Mouse (Mus musculus) liver, embryonic 16.5 days (tissue): ENCODE measurements around the gene Gm4952. TPM values are rescaled to one million over a fixed set of nuclear protein-coding genes. Genes with fewer than 3 reads are reported as not detected.
"Not testable (repeated sequence)": the region's sequence is repeated elsewhere in the genome, so short reads cannot be mapped to it uniquely, and the experiment has no call there.

Experiments used
- ATAC-seq: fragments of 200-750 bp; cut with Nextera tagmentation; 2 replicates; pipeline ENCODE4 v1.8.0; 2017; ENCODE audit warnings: low read depth, mild to moderate bottlenecking, moderate number of reproducible peaks, moderate library complexity
- H3K27ac ChIP-seq: fragments of 300-500 bp; sonication (generic); 2 replicates; pipeline ENCODE4 v1.5.1; 2014; ENCODE audit warnings: mild to moderate bottlenecking, low read length
- H3K27me3 ChIP-seq: fragments of 300-500 bp; sonication (generic); 2 replicates; pipeline ENCODE4 v1.6.1; 2014; ENCODE audit warnings: low read depth, low read length, mixed read lengths; ENCODE audit not compliant: control insufficient read depth, insufficient read depth
- H3K36me3 ChIP-seq: fragments of 300-500 bp; sonication (generic); 2 replicates; pipeline ENCODE4 v1.6.1; 2014; ENCODE audit warnings: mild to moderate bottlenecking; ENCODE audit not compliant: control insufficient read depth, insufficient read depth
- H3K4me1 ChIP-seq: fragments of 300-500 bp; sonication (generic); 2 replicates; pipeline ENCODE4 v1.6.1; 2014; ENCODE audit warnings: low read depth, low read length, mixed read lengths; ENCODE audit not compliant: control insufficient read depth
- H3K4me2 ChIP-seq: fragments of 300-500 bp; sonication (generic); 2 replicates; pipeline ENCODE4 v1.6.1; 2014; ENCODE audit warnings: low read depth, low read length, mixed read lengths
- H3K4me3 ChIP-seq: fragments of 300-500 bp; sonication (generic); 2 replicates; pipeline ENCODE4 v1.5.1; 2014; ENCODE audit warnings: low read depth, mild to moderate bottlenecking, low read length
- H3K9ac ChIP-seq: fragments of 300-500 bp; sonication (generic); 2 replicates; pipeline ENCODE4 v1.6.1; 2014; ENCODE audit warnings: low read depth, low read length
- H3K9me3 ChIP-seq: fragments of 300-500 bp; sonication (generic); replicated peaks from 2 replicates; pipeline ENCODE4 v1.6.1; 2016; ENCODE audit warnings: low read length; ENCODE audit not compliant: control insufficient read depth
- WGBS: fragments of 180-500 bp; shearing (Covaris S2); extraction: QIAGEN DNeasy Blood & Tissue Kit; methylation state at CpG from one replicate; pipeline ENCODE4 v1.1.7; 2014; ENCODE audit not compliant: insufficient replicate concordance; 5-methylcytosine and 5-hydroxymethylcytosine counted together
- polyA plus RNA-seq: library from polyadenylated mRNA; unstranded; fragments of >200 nt; fragmentation: Nextera tagmentation; extraction: Ambion mirVana; gene quantifications from 2 replicates; pipeline ENCODE4 v1.2.1, GENCODE M21; 2015

Gene Gm4952
- polyA plus RNA-seq, 1 experiment from 2014 or later, result 22.6 TPM

GRCm38 (mm10) chr19:12636863-12637262 is 37.1 kb downstream of the Gm4952 start:
- Histone ChIP-seq H3K27ac (no peak overlapping the region), H3K9me3 (no peaks in the 10 kb centered on the region), H3K4me1 (no peaks in the 10 kb centered on the region), H3K4me2 (no peak overlapping the region), H3K9ac (no peak overlapping the region), H3K27me3 (no peaks in the 10 kb centered on the region), H3K4me3 (no peak overlapping the region), H3K36me3 (no peaks in the 10 kb centered on the region)
- ATAC-seq, result no peak
- WGBS, result 40% methylated on average over 3 of the region's 3 CpGs

GRCm38 (mm10) chr19:12638049-12638448 is 38.3 kb downstream of the Gm4952 start:
- Histone ChIP-seq H3K27ac (no peak overlapping the region), H3K9ac (no peak overlapping the region), H3K4me2 (no peak overlapping the region), H3K9me3 (no peaks in the 10 kb centered on the region), H3K27me3 (no peaks in the 10 kb centered on the region), H3K4me1 (no peaks in the 10 kb centered on the region), H3K4me3 (no peak overlapping the region), H3K36me3 (no peaks in the 10 kb centered on the region)
- WGBS, result 44% methylated on average over 1 of the region's 1 CpGs
- peak; percentile 47; the same call in 1 of the 2 replicates for ATAC-seq

GRCm38 (mm10) chr19:12649511-12649910 is 49.7 kb downstream of the Gm4952 start:
- no peaks in the 10 kb centered on the region for H3K4me1 ChIP-seq
- H3K27me3 ChIP-seq, result no peaks in the 10 kb centered on the region
- no peak for ATAC-seq
- H3K9me3 ChIP-seq, result no peaks in the 10 kb centered on the region
- H3K36me3 ChIP-seq, result no peaks in the 10 kb centered on the region
- H3K4me3 ChIP-seq, result no peak overlapping the region
- no peak overlapping the region for H3K27ac ChIP-seq
- H3K9ac ChIP-seq, result no peak overlapping the region
- H3K4me2 ChIP-seq, result no peak overlapping the region

GRCm38 (mm10) chr19:12666156-12666555 is 66.4 kb downstream of the Gm4952 start:
- Histone ChIP-seq H3K4me3 (no peak overlapping the region), H3K27ac (no peak overlapping the region), H3K36me3 (no peaks in the 10 kb centered on the region), H3K4me1 (no peaks in the 10 kb centered on the region), H3K9ac (no peak overlapping the region), H3K27me3 (no peaks in the 10 kb centered on the region), H3K4me2 (no peak overlapping the region), H3K9me3 (no peaks in the 10 kb centered on the region)
- ATAC-seq, result no peak
- WGBS, result 54% methylated on average over 1 of the region's 1 CpGs

- not testable (repeated sequence) for H3K4me2 ChIP-seq, H3K4me3 ChIP-seq, H3K9me3 ChIP-seq, H3K27me3 ChIP-seq, H3K27ac ChIP-seq, H3K4me1 ChIP-seq, ATAC-seq, H3K9ac ChIP-seq, H3K36me3 ChIP-seq
- WGBS, result 62% methylated on average over 3 of the region's 3 CpGs
These were observed 68.8 kb downstream of the Gm4952 start for GRCm38 (mm10) chr19:12668601-12669000.

GRCm38 (mm10) chr19:12670139-12670538 is 70.4 kb downstream of the Gm4952 start, which contains the start of gene Olfr1442:
TSS of gene Olfr1442 (plus strand) at chr19:12670439.
- no peaks in the 10 kb centered on the region for H3K27me3 ChIP-seq
- no peak within 1 kb of the TSS for H3K27ac ChIP-seq
- H3K36me3 ChIP-seq, result no peaks in the 10 kb centered on the region
- ATAC-seq, result no peak
- no peak within 1 kb of the TSS for H3K4me2 ChIP-seq
- no peaks in the 10 kb centered on the region for H3K9me3 ChIP-seq
- H3K4me3 ChIP-seq, result no peak within 1 kb of the TSS
- H3K4me1 ChIP-seq, result no peaks in the 10 kb centered on the region
- no peak within 1 kb of the TSS for H3K9ac ChIP-seq

- no peak overlapping the region for H3K4me2 ChIP-seq
- H3K4me1 ChIP-seq, result no peaks in the 10 kb centered on the region
- no peaks in the 10 kb centered on the region for H3K9me3 ChIP-seq
- no peaks in the 10 kb centered on the region for H3K36me3 ChIP-seq
- WGBS, result 54% methylated on average over 4 of the region's 4 CpGs
- no peak overlapping the region for H3K4me3 ChIP-seq
- ATAC-seq, result no peak
- H3K9ac ChIP-seq, result no peak overlapping the region
- H3K27me3 ChIP-seq, result no peaks in the 10 kb centered on the region
- H3K27ac ChIP-seq, result no peak overlapping the region
These were observed 71.3 kb downstream of the Gm4952 start for GRCm38 (mm10) chr19:12671051-12671450.

GRCm38 (mm10) chr19:12677812-12678211 is 78.0 kb downstream of the Gm4952 start, which contains the start of gene Olfr1443:
TSS of gene Olfr1443 (plus strand) at chr19:12678112.
- Histone ChIP-seq H3K27ac (no peak within 1 kb of the TSS), H3K4me3 (no peak within 1 kb of the TSS), H3K9ac (no peak within 1 kb of the TSS), H3K9me3 (no peaks in the 10 kb centered on the region), H3K36me3 (no peaks in the 10 kb centered on the region), H3K4me2 (no peak within 1 kb of the TSS), H3K4me1 (no peaks in the 10 kb centered on the region), H3K27me3 (no peaks in the 10 kb centered on the region)
- ATAC-seq, result no peak
- WGBS, result 40% methylated on average over 3 of the region's 3 CpGs
